Mouse (Mus musculus) gastrocnemius, postnatal 14 days (tissue): ENCODE measurements around the gene Cdhr3. TPM values are rescaled to one million over a fixed set of nuclear protein-coding genes. Genes with fewer than 3 reads are reported as not detected.

Source experiments
- DNase-seq: peaks from one replicate; pipeline ENCODE4 v3.0.0; 2021; ENCODE audit warnings: mixed read lengths
- intact Hi-C: fragments of 180-260 bp; cut with DNase I; formaldehyde crosslinking; loops from one replicate; pipeline ENCODE4 v1.15.1; 2025; ENCODE audit warnings: low total_unique reads
- long read RNA-seq, 2 experiments: library from polyadenylated mRNA; stranded (forward); transcript quantifications; one replicate each; pipeline ENCODE4 v2.0.0; 2021
- total RNA-seq, 2 experiments: library from RNA; stranded (reverse); gene quantifications; 2 replicates each; pipeline ENCODE4 v1.2.3; 2021

Gene Cdhr3
- 1 to 10 TPM; 1.6 to 2.5 TPM for total RNA-seq
- long read RNA-seq, experiment 1, result 0 reads
- long read RNA-seq, experiment 2, result 0 reads

- no peak for DNase-seq
- intact Hi-C loops, result no loop called here
Observed at GRCm38 (mm10) chr12:33092775-33093174, at the start of gene Cdhr3. Gene Cdhr3, minus strand, starts transcription at chr12:33092875.

DNA sequence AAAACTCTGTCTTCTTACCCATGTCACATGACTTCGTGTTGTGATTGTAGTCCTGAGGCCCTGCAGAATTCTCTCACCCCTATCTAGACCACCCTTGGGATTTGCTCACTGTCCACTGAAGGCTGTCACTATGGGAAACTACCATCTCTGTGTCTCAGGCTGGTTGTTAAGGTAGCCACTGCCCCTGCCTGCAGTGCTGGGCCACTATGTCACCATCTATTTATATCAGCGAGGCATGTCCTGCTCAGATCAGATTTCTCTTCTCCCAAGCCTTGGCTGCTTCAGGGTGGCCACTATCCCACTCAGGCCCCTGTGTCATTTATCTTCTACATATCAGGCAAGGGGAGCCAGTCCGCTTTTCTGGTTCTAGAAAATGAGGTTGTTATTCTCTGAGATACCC lies 46.4 kb upstream of the Cdhr3 start:
- intact Hi-C loops, result no loop called here
- peak; percentile 23 for DNase-seq

GRCm38 (mm10) chr12:33137857-33138256 lies 45.2 kb upstream of the Cdhr3 start:
- intact Hi-C loops, result no loop called here
- no peak for DNase-seq

- no peak for DNase-seq
- intact Hi-C loops, result no loop called here
Observed at GRCm38 (mm10) chr12:33131796-33132195, 39.1 kb upstream of the Cdhr3 start.

GRCm38 (mm10) chr12:33130401-33130800 lies 37.7 kb upstream of the Cdhr3 start:
- intact Hi-C loops, result no loop called here
- DNase-seq, result no peak

DNA sequence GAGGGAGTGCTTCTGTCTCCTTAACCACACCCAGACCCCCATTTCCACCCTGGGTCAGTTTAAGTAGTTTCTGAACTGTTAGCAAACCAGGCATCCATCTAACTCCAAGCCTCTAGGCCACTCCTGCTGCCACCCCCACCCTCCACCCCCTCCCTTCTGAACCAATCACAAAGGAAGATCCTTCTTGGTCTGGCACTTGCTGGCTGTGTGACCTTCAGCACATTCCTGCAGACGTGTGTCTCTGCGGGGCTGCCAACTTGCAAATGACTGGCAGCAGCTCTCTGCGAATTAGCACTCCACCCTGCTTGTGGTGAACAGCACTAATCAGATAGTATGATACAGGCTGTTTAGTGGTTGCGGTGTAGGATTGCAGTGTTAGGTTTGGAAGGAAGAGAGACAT lies 36.7 kb upstream of the Cdhr3 start:
- intact Hi-C loops, result no loop called here
- DNase-seq, result peak; percentile 44

GRCm38 (mm10) chr12:33128702-33129101 lies 36.0 kb upstream of the Cdhr3 start:
- intact Hi-C loops, result no loop called here
- no peak for DNase-seq

GRCm38 (mm10) chr12:33128121-33128520 lies 35.4 kb upstream of the Cdhr3 start:
- intact Hi-C loops, result no loop called here
- no peak for DNase-seq

GRCm38 (mm10) chr12:33126243-33126642 lies 33.6 kb upstream of the Cdhr3 start:
- intact Hi-C loops, result no loop called here
- no peak for DNase-seq

DNA sequence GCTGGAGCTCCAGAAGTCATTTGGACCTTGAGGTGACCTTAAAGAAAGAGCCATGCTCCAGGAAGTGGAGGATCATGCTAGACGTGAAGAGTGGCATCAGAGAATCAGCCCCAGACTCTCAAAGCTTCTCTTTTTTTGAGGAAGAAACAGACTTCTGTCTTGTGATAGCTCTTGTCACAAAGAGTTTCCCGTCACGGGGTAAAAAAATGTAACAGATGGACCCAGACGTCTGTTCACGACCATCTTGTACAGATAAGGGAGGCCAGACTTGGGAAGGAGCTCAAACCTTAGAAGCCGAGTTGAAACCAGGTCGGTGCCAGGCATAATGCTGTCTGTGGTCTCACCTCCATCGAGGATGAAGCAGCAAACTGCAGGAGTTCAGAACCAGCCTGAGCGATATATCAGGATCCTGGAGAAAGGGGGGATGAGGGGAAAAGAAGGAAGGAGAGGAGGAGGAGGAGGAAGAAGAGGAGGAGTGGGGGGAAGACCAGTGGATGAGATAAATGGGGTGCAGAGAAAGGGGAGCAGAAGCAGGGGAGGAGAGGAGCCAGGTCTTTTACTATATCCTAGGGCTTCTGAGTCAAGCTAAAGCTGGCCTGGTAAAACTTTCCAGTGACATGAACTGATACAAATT lies 33.0 kb upstream of the Cdhr3 start:
- intact Hi-C loops, result no loop called here
- no peak for DNase-seq

DNA sequence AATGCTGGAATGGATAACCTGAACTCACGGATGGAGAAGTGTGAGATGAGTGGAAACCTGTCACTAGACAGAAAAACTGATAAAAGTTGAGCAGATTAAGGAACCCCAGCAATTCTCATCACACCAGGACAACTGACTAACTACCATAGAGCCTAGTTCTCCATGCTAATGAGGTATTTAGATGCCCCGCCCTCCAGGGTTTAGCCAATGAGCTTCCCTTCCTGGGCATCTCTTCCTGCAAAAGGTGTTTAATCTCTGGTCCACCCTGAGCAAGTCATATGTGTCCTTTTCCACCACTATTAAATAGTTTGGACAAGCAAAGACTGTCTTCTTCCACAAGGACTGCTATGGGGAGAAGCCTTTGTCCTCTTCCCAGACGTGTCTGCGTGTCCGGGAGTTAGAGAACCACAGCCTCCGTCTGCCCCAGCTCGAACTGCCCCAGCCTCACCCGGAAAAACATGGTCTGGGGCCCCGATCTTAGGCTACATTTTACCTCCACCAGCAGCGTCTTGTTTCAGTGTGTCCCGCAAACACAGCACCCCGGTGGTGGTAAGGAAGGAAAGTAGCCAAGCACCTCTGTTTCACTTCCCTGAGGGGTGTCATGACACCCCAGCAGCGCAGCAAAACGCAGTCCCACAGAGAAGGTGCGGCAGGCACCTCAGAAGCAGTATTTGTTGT lies 26.1 kb upstream of the Cdhr3 start:
- DNase-seq, result no peak
- intact Hi-C loops, result loop anchor here (10.0 kb wide), 1 partner anchor 184 kb away; no protein-coding TSS in a partner anchor

GRCm38 (mm10) chr12:33110894-33111471 lies 18.3 kb upstream of the Cdhr3 start:
- peak; percentile 29 for DNase-seq
- intact Hi-C loops, result loop anchor here (10.0 kb wide), 1 partner anchor 176 kb away; no protein-coding TSS in a partner anchor

DNA sequence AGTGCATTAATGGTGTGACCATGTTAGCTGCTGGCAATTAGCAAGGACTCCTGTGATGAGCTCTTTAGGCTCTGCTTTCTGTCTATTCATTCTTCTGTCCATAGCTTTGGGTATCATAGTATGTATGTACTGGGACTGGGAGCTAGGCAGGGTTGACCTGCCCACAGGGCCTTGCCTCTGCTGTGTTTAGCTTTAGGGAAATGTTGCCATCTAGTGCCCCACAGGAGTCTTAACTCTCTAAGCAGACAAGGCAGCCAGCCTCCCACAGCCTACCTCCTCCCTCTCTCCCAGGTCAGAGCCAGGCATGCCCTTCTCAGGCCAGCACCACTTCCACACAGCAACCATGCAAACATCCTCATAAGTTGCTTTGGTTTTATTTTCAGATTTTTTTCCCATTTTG lies 16.9 kb upstream of the Cdhr3 start:
- intact Hi-C loops, result loop anchor here (5.0 kb wide), 1 partner anchor 82 kb away; no protein-coding TSS in a partner anchor
- DNase-seq, result peak; percentile 16

DNA sequence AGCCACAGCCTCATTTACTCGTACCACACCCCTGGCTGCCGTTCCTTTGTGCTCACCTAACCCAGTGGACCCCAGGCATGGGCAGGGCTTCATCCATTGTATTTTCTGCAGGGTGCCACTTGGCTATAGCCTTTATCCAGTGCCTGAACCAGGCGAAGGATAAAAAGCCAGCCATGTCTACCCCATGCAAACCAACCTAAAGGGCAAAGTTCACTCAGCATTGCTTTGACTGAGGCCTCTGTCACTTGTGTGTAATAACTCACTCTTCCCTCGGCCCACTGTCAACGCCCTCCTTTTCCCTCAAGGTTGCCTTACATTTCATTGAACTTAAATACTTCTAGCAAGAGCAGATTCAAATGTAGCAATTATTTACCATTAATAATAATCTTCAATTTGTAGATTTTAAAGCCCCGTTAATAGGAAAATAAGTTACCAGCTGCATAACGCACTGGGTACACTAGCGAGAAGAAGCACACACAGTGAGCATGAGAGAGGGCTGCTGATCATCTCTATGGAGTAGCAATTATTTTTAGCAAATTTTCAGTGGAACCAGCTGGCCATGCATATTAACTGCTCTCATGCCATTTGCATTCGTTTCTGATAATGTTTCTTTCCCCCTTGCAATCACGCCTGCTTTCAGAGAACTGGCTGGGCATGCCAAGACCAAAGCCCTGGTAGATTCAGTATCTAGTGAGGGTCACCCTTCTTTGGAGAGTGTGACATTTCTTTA lies 13.9 kb upstream of the Cdhr3 start:
- DNase-seq, result no peak
- intact Hi-C loops, result loop anchor here (5.0 kb wide), 1 partner anchor 79 kb away; no protein-coding TSS in a partner anchor

- intact Hi-C loops, result loop anchor here (5.0 kb wide), 1 partner anchor 78 kb away; no protein-coding TSS in a partner anchor
- no peak for DNase-seq
Observed at GRCm38 (mm10) chr12:33105724-33106123, 13.0 kb upstream of the Cdhr3 start.

DNA sequence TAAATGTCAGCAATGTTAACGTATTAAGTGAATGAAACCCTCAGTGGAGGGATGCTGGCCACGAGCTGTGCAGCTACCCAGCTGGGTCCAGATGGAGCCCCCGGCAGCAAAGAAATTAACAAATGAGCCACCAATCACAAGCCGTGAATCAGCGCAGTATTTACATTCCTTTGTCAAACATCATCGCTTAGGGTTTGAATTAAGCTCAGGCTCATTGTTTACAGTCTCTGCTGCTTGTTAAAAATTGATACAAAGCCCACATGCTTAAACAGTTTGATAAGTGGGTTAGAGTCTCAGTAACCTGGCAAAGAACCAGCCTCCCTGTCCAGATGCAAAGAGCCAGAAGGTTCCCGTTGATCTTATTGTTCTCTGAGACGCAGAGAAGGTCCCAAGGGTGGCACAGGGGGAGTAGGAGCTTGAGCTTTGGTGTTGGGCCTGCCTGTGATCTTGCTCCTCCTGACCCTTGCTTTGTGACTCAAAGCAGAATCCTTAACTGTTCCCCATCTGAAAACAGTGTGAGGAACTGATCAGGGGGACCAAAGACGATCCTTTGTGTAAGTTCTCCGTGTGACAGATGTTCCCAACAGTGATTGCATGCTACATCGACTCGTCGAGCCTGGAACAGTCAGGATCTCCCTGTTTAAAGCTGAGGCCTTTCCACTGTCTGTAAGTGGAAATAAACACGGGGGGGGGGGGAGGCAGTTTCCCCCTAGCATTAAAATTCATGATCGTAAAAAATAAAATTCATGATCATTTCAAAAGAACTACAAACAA lies 9.9 kb upstream of the Cdhr3 start:
- intact Hi-C loops, result no loop called here
- DNase-seq, result no peak

- no peak for DNase-seq
- intact Hi-C loops, result no loop called here
Observed at GRCm38 (mm10) chr12:33101627-33102026, 9.0 kb upstream of the Cdhr3 start.

DNA sequence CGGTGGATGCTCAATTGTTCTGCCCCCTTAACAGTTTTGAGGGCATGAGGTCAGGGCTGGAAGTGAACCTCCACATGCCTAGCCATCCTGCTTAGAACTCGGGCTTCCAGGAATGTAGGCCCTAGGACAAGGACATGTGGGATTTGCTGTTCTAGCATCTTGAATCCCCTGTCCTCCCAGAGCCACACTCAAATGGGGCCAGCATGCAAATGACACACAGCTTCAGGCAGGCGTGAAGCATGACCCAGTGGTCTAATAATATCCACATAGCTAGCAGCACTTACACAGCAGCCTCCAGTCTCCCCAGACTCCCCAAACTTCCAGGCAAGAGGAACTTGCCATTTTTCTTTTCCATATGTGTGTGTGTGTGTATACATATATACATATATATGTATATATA lies 3.3 kb upstream of the Cdhr3 start:
- no peak for DNase-seq
- intact Hi-C loops, result no loop called here

- intact Hi-C loops, result no loop called here
Observed at GRCm38 (mm10) chr12:33092196-33092595, 479 bp downstream of the Cdhr3 start.

More at GRCm38 (mm10) chr12:33092196-33092595, 479 bp downstream of the Cdhr3 start:
- no peak for DNase-seq
